Mouse (Mus musculus) monocyte, adult 2 months (primary cell): Measurements from ENCODE around the gene Scgb1a1.
A peak's percentile ranks its signal among the peaks of the same experiment; 100 is the strongest.
"Not testable (repeated sequence)": the region's sequence is repeated elsewhere in the genome, so short reads cannot be mapped to it uniquely, and the experiment has no call there.

Experiments used
- DNase-seq, 2 experiments: peaks; one replicate each; pipeline ENCODE4 v3.0.0; 2022; ENCODE audit warnings: low spot score in 2 of 2, low read depth in 1 of 2

The Scgb1a1 gene

GRCm38 (mm10) chr19:9100297-9101061, 12.7 kb upstream of the Scgb1a1 start:
- DNase-seq, result no peak

GRCm38 (mm10) chr19:9099751-9100150, 12.0 kb upstream of the Scgb1a1 start:
- DNase-seq, result no peak

- DNase-seq, result no peak
These were observed 9.7 kb upstream of the Scgb1a1 start for GRCm38 (mm10) chr19:9097441-9097840.

GRCm38 (mm10) chr19:9095111-9095510, 7.4 kb upstream of the Scgb1a1 start:
- DNase-seq, result no peak

- no peak for DNase-seq
These were observed 3.0 kb upstream of the Scgb1a1 start for GRCm38 (mm10) chr19:9090709-9091108.

GRCm38 (mm10) chr19:9090191-9090590, 2.4 kb upstream of the Scgb1a1 start:
- no peak for DNase-seq

GRCm38 (mm10) chr19:9083892-9084291, 3.9 kb downstream of the Scgb1a1 start:
- not testable (repeated sequence) for DNase-seq

GRCm38 (mm10) chr19:9083010-9083355, 4.8 kb downstream of the Scgb1a1 start:
- no peak for DNase-seq

GRCm38 (mm10) chr19:9082191-9083009, 5.4 kb downstream of the Scgb1a1 start:
- DNase-seq, result peak; percentile 44 to 67

- no peak for DNase-seq
These were observed 6.2 kb downstream of the Scgb1a1 start for GRCm38 (mm10) chr19:9081311-9082190.

GRCm38 (mm10) chr19:9079916-9080315, 7.8 kb downstream of the Scgb1a1 start:
- DNase-seq, result no peak

- no peak for DNase-seq
These were observed 10.6 kb downstream of the Scgb1a1 start for GRCm38 (mm10) chr19:9076982-9077660.

- no peak for DNase-seq
These were observed 11.7 kb downstream of the Scgb1a1 start for GRCm38 (mm10) chr19:9076035-9076434.

GRCm38 (mm10) chr19:9075558-9075957, 12.2 kb downstream of the Scgb1a1 start:
- DNase-seq, result no peak

GRCm38 (mm10) chr19:9074424-9074823, 13.3 kb downstream of the Scgb1a1 start:
- DNase-seq, result no peak

GRCm38 (mm10) chr19:9073776-9074411, 13.9 kb downstream of the Scgb1a1 start:
- DNase-seq, result no peak

- DNase-seq, result no peak
These were observed 15.6 kb downstream of the Scgb1a1 start for GRCm38 (mm10) chr19:9072157-9072530.

GRCm38 (mm10) chr19:9071456-9072156, 16.2 kb downstream of the Scgb1a1 start:
- peak; percentile 57 to 58 for DNase-seq

- no peak for DNase-seq
These were observed 17.4 kb downstream of the Scgb1a1 start for GRCm38 (mm10) chr19:9070316-9070715.
